Mouse (Mus musculus): ENCODE results near the gene Pip5k1a.

- TF ChIP-seq POLR2A (IDR thresholded peaks at IDR 0.05; ENCODE audit: low read depth, low read length) (no peak), CTCF (conservative IDR thresholded peaks at IDR 0.05; ENCODE audit: insufficient read depth, insufficient read length, low read depth, low read length) (0 out of 2 replicates have a peak, but pooled peaks have one; percentile 26)
Observed at GRCm38 (mm10) chr3:95013699-95014427, 92.9 kb downstream of the Pip5k1a start.

Data from kidney, adult 2 months (tissue).